Mouse (Mus musculus) liver, embryonic 14.5 days (tissue): ENCODE data around the gene Capza1.

Experiments
- CTCF ChIP-seq: IDR thresholded peaks from 2 replicates; pipeline ENCODE4 v1.5.1; 2016; ENCODE audit warnings: antibody characterized with exemption, low read depth, control low read depth
- EP300 ChIP-seq: IDR thresholded peaks from 2 replicates; pipeline ENCODE4 v1.6.1; 2016; ENCODE audit warnings: antibody characterized with exemption, low read depth

- TF ChIP-seq EP300 (no peak), CTCF (no peak)
These were observed 8.2 kb downstream of the Capza1 start for GRCm38 (mm10) chr3:104856106-104856505.
